Mouse (Mus musculus) gastrocnemius, postnatal 14 days (tissue): Measurements from ENCODE around the gene Myl9. TPM values are rescaled to one million over a fixed set of nuclear protein-coding genes. Genes with fewer than 3 reads are reported as not detected.

Source experiments
- DNase-seq: peaks from one replicate; pipeline ENCODE4 v3.0.0; 2021; ENCODE audit warnings: mixed read lengths
- intact Hi-C: fragments of 180-260 bp; cut with DNase I; formaldehyde crosslinking; loops from one replicate; pipeline ENCODE4 v1.15.1; 2025; ENCODE audit warnings: low total_unique reads
- total RNA-seq, 2 experiments: library from RNA; stranded (reverse); gene quantifications; 2 replicates each; pipeline ENCODE4 v1.2.3; 2021

Myl9 gene
- total RNA-seq, 2 experiments from 2014 or later: 165 to 224 TPM

GRCm38 (mm10) chr2:156762499-156762898 is 12.7 kb upstream of the Myl9 start:
- intact Hi-C loops: no loop called here
- no peak for DNase-seq

DNA sequence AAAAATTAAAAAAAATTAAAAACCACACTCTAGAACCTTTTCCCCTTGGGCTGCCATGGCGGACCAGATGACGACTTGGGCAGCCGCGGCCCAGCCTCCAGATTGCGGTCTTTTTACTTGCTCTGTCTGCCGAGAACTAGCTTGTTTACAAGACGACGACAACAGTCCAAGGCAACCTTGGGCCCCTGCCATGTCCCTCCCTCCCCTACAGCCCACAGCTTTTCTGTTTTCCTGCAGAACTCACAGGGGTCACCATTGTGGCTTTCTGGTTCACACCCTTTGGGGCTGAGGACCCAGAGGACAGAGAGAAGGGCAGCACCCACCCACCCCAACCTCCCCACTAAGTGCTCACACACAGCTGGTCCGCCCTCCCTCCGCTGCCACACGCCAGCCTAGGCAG is 12.1 kb upstream of the Myl9 start:
- intact Hi-C loops: no loop called here
- peak; percentile 72 for DNase-seq

- no peak for DNase-seq
- intact Hi-C loops: no loop called here
Observed at GRCm38 (mm10) chr2:156764022-156764421, 11.2 kb upstream of the Myl9 start.

GRCm38 (mm10) chr2:156764747-156765146 is 10.5 kb upstream of the Myl9 start:
- intact Hi-C loops: no loop called here
- DNase-seq: no peak

- intact Hi-C loops: no loop called here
Observed at GRCm38 (mm10) chr2:156765593-156765992, 9.6 kb upstream of the Myl9 start.

DNA sequence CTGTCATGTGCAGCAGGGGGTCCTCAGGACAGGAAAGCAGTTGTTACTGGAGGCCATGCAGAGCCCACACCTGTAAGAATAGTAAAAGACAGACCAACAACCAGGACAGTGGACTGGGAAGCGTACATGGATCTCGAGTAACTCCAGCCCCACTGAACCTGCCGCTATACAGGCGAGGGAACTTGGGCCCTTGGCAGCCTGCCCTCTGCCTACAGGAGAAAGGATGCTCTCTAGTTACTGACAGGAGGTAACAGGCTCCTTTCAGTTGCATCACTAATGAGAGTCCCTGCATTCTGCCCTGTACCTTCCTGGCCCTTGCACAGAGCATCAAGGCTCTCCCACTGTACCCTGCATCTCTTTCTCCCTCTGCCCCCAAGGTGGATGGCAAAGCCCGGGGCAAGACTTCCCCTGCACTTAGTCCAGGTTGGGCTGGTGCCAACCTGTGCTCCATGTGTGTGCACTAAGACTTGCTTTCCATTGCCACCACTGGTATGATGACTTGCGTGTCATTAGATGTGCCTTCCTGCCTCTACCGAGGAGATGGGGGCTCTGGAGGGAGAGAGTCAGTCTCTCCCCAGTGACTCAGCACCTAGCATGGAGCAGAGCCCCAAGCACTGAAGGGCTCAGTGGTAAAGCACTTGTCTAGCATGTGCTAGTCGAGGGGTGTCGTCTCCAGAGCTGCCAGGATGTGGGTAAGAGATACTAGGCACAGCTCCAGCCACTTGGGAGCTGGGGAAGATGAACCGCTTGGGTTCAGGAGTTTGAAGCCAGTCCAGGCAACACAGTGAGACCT is 8.8 kb upstream of the Myl9 start:
- intact Hi-C loops: no loop called here
- no peak for DNase-seq

More at GRCm38 (mm10) chr2:156765593-156765992, 9.6 kb upstream of the Myl9 start:
- DNase-seq: no peak

DNA sequence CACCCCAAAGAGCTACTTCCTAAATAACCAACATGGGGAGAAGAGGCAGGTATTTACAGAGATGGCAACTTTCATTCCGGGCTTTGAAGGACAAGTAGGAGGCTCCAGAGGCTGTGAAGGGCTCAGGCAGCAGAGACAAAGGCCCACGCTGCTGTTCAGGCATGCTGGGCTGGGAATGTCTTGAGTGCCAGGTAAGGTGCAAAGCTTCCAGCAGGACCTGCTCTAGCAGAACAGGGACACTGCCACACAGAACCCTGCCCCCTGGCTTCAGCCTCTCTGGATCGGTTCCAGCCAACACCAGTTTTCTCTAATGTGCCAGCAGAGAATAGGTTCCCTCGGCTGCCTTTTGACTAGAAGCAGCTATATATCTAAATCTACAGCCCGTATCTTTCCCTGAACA is 8.1 kb upstream of the Myl9 start:
- DNase-seq: no peak
- intact Hi-C loops: no loop called here

DNA sequence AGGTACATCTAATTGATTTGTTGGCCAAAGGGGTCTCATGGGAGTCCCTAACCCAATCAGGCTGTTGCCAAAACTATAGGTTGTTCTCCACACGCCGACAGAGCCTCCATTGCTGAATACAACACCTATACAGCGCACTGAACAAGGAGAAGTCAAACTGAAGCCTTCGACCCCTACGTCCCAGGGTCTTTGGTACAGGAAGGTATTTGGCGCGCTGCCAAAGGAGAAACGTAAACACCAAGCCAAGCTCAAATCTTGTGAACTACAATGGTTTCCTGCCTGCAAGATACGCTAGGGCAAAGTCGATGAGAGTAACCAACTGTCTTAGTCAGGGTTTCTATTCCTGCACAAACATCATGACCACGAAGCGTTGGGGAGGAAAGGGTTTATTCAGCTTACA is 5.9 kb upstream of the Myl9 start:
- DNase-seq: no peak

GRCm38 (mm10) chr2:156773470-156773869 is 1.8 kb upstream of the Myl9 start:
- intact Hi-C loops: no loop called here
- no peak for DNase-seq

More for the DNA sequence above, 5.9 kb upstream of the Myl9 start:
- intact Hi-C loops: no loop called here

GRCm38 (mm10) chr2:156774035-156774737 is 1.0 kb upstream of the Myl9 start:
- DNase-seq: no peak
- intact Hi-C loops: no loop called here

DNA sequence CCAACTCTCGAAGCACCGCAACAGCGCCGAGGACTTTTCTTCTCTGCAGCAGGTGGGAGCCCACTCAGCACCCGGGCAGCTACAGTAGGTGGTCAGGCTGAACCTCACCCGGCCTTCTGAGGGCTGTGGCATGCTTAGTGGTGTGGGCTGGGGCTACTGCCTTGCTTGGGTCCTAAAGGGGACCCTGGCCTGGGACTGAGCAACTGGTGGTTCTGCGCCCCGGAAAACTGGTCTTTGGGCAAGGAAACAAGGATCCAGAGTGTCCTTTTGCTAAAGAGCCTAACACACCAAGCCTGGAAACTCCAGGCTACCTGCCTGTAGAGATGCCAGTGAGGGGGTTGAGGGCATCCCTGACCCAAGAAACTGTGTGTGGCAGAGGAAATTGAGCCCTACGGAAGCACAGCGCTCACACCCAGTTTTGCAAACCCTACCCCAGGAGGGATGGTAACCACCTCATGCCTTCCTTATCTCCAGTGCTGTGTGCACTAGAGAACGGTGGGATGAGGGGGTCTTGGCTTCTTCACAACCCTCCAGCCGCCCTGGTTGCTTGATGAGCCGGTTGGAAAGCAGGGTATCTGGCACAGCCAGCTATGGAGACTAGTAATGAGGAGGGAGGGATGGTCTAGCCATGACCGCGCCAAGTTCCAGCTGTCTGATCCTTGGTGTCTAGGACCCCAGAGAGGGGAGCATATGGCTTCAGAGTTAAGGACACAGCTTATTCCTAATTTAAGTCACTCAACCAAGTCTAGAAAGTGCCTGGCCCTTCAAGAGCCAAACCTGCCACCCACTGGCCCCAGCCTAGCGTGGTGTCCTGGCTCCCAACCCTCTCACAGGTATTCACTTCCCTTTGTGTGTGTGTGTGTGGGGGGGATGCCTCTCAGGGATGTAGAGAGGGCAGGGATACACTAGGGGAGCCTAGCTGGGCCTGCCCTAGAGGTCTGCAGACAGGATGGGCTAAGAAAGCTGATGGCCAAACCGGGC is 525 bp downstream of the Myl9 start:
- intact Hi-C loops: no loop called here
- no peak for DNase-seq

- DNase-seq: no peak
- intact Hi-C loops: no loop called here
Observed at GRCm38 (mm10) chr2:156776907-156777306, 1.7 kb downstream of the Myl9 start.

DNA sequence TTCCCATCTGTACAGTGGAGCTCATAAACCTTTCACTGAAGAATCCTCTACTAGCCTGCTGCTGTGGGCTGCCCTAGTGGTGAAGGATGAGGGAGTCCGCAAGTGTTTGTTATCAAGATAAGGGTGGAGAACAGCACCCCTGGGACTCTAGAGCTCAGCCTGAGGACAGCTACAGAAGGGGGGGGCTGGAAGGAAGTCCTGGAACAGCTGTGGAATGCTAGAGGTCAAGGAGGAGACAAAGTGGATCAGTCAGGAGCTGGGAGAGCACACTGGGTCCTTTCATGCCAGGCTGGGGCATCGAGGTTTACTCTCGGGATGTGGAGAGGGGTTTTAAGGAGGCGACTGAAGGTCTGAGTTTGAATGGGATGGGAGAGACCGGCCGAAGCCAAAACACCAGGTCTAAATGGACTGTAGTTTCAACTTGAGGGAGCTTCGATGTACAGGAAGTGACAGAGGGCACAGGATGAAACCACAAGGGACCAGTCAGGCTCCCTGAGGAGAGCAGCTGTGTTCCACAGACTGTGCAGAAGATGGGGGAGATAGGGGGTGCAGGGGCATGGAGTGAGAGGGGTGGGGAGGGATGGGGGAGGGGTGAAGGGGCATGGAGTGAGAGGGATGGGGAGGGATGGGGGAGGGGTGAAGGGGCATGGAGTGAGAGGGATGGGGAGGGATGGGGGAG is 2.2 kb downstream of the Myl9 start:
- peak; percentile 30 for DNase-seq
- intact Hi-C loops: no loop called here

GRCm38 (mm10) chr2:156778571-156778970 is 3.4 kb downstream of the Myl9 start:
- DNase-seq: no peak
- intact Hi-C loops: no loop called here

DNA sequence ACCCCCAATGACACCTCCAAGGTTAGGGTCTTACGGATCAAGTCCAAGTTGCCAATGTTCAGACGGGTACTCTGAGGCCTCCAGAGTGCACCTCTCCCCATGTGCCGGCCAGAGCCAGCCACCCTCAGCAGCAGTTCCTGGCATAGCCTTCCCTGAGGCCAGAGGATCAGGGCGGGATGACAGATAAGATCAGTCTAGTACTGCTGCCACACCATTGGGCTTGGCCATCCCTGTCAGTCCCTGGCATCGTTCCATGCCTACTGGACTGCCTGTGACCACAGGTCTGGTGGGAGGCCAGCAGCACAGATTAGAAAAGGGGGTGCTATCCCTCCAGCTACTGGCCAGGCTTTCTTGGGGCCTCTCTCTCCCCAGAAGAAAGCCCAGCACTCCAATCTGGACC is 3.8 kb downstream of the Myl9 start:
- intact Hi-C loops: no loop called here
- peak; percentile 32 for DNase-seq

DNA sequence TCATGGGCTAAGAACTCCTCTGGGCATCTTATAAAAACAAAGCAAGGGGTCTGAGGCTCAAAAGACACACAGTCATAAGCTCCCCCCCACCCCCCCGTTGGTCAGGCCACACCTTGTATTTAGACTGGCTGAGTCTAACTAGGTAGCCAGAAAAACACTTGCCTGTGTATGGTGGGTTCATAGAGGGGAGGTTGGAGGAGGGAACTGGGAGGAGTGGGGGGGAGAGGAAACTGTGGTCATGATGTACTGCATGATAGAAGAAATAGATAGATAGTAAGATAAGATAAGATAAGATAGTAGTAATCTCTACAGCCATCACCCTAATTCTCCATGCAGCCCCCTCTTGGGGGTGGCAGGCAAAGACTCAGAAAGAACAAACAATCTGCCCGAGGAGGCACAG is 4.3 kb downstream of the Myl9 start:
- intact Hi-C loops: no loop called here
- DNase-seq: no peak

DNA sequence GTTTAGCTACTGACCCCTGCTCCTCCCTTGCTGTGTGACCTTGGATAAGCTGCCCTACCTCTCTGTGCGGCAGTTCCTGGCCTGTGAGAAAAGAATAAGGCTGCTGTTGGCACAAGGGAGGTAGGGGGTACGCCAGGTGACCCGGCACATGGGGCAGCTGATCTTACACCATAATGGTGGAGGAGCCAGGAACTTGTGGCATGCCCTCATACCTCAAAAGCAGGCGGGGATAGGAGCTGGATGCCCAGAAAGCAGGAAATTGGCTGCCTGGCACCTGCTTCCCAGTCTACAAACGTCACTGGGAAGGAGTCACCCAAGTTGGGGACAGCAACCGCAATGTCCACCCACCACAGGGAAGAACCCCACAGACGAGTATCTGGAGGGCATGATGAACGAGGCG is 4.9 kb downstream of the Myl9 start:
- no peak for DNase-seq
- intact Hi-C loops: no loop called here

GRCm38 (mm10) chr2:156780752-156781151 is 5.5 kb downstream of the Myl9 start:
- intact Hi-C loops: no loop called here
- DNase-seq: no peak

- intact Hi-C loops: no loop called here
- DNase-seq: no peak
Observed at GRCm38 (mm10) chr2:156781281-156781680, 6.1 kb downstream of the Myl9 start.
